Mouse (Mus musculus) ZHBTc4 (cell line): ENCODE measurements at regions not wholly inside any gene's neighbourhood (a gene's known extent, or its start where the extent isn't known, plus 50 kb on each side); places are given as distances from the start of the nearest gene placed in this dataset.

Experiments used
- DNase-seq: peaks from one replicate; pipeline ENCODE4 v3.0.0-alpha.2; 2011; ENCODE audit warnings: low read depth, low spot score

DNA sequence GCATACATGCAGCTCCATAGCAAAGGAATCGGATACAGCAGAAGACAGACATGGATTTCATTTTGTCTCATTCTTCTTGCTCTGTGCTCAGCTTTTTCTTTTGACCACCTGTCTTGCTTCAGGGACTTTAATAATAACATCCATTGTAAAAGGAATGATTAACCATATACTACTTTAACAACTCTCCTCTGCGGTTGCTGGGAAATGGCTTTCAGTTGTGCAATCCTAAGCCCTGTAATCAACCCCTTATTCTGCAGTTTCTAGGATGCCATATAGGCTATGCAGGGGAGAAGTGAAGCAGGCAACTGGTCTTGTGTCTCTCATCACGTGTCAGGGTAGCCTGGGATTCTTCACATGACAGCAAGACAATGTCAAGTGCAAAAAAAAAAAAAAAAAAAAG lies 135.8 kb upstream of the Igf1 start:
- DNase-seq = no peak

DNA sequence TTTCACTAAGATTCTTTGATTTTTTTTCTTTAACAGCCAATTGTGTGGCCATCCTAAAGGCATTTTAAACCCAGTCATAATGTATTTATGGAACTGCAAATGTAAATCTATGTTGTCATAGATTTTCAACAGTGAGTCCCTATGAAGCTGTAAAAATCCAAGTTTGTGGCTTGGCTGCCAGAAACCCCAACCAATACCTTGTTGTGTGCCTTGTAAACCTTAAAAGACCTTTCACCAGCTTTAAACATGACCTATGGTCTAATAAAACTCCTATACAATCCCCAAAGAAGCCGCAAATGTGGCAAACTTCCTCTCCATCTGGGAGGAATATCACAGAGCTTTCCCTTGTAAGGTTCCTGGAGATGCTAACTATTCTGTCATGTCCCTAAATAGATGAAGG lies 125.4 kb upstream of the Igf1 start:
- no peak for DNase-seq

DNA sequence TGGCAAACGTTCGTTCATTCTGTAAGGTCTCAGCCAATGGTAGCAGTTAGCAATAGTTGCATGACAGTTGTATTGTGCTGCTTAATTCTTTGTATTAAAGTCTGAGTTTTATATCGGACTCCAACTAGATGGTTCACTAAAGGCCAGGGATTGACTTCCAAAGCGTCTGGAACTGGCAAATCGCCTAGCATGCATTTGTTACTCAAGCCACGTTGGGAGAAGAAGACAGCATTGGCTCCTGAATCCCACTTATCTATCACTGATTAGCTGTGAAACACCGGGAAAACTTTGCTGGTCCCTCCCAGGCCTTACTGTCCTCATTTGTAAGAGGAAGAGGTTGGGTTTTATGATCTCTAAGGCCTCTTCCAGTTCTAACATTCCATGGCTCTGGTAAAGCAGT lies 124.8 kb upstream of the Igf1 start:
- DNase-seq = no peak

DNA sequence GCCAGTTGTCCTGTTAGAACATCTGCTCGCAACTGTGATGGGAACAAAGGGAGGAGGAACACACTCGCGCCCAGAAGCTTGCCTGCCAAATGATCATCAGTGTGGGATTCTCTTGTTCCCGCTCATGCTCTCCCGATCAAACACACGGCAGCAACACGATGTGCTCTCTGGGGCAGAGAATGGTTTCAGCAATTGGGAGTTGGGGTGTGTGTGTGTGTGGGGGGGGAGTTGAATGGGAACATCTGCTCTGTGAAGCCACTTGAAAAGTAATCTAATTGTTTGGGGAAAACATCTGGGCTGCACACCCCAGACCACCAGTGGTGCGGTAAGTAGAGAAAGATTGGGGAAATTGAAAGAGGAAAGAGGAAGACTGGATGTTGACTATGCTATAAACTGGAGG lies 117.7 kb upstream of the Igf1 start:
- DNase-seq = no peak

DNA sequence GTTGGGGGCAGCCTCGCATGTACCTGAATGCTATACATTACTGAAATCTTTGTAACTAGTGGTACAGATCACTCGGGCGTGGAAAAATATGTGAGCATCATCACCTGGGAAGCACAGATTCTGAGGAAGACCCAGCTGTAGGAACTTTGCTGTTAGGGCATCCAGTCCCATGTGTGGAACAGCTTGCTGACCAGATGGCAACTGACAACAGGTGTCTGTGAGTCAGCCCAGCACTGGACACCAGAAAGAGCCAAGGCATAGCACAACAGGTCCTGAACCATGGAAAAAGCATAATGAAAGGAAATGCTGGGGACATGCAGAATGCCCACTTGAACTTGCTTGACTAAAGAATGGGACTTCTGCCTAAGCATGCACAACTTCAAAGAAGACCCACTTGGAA lies 115.3 kb upstream of the Igf1 start:
- DNase-seq = no peak

DNA sequence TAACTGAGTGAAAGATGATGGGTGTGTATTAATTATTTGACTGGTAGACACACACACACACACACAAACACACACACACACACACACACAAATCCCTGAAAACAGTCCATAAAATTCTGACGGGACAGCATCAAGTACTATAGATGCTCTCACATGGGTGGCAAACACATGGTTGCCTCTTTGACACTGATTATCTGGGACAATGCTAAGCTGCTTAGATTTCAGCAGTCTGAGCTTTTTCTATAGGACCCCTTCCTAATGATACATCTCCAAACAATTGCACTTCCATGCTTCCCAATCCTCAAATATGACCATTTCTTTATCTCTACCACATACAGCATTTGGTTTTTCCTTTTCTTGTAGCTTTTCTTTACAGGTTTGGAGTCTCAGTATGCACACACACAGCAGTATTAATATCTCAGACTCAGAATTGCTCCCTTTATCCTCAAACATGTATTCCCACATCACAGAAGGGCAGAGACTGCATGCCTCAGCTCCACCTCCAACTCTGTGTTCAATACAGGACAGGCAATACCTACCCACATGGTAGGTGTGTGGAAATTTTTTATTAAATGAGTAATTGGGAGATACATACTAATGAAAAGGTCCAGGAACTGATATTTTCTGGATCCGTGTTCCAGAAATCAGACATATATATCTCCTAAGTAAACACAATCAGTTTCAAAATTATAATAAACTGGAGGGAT lies 110.1 kb upstream of the Igf1 start:
- no peak for DNase-seq

DNA sequence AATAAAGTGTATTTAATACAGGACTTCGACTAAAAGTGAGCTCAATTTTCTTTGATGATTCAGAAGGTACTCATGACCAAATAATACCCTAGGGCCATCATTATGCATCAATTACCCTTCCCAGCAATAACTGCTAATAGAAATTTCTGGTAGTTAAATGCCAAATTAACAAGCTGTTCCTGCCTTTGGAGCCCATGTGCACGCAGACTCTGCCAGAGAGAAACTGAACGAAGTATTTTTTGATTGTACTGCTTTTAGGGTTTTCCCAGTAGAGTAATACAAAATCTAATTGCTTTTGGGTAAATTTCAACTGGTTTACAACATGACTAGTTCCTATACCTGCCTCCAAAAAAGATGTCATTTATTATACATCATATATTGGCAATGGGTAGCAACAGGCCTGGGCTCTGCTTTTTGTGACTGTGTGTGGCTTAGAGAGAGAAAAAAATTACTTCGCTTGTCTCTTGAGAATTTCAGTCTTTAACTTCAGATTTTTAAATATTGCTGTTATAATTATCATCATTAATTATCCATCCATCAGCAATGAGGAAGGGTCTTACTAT lies 109.4 kb upstream of the Igf1 start:
- DNase-seq = no peak

DNA sequence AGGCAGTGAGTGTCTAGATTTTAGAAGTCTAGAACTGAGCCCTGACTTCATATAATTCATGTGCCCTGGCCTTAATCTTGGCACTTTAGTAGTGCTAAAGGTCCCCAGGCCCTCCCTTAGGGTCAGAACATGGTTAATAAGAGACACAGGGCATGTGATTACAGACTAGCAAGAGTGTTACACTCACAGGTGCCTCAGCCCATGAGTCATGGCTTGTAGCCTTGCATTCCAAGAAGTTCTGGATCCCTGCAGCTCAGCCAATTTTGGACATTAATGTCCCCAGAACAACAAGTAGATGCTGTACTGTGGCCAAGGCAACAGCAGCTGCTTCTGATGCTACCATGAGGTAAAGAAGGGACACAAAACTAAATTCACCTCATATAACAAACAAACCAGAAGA lies 107.7 kb upstream of the Igf1 start:
- DNase-seq = no peak

DNA sequence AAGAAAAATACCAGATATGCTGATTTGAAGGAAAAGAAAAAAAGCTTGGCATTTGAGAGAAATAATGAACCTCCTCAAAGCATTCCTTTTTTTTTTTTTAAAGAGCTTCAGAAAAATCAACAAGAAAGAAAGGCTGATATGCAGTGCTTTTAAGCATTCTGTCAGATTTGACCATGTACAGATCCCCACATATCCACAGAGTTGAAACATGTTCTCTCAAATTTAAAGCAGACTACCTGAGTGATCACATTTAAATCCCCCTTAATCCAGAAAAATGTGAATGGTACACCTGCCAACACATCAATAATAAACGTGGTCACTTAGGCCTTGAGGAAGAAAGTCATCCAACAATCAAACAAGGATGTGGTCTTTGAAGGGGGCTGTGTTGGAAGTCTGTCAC lies 107.1 kb upstream of the Igf1 start:
- no peak for DNase-seq

DNA sequence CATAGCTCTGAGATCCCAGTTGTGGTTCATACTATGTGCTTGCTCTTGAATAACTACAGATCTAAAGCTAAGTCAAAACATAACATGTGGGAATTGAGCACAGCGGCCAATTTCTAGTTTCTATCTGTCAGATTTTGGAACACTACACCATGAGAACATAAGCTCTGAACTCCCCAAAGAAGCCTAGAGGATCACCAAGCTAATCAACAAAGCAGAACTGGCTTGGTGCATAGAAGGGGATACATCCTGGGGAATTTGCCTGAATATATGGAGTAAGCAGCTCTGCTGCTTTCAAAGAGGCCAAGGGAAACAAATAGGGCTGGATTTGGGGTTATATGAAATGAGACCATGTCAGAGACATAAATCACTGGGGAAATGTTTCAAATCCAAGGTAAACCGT lies 105.9 kb upstream of the Igf1 start:
- DNase-seq = no peak

DNA sequence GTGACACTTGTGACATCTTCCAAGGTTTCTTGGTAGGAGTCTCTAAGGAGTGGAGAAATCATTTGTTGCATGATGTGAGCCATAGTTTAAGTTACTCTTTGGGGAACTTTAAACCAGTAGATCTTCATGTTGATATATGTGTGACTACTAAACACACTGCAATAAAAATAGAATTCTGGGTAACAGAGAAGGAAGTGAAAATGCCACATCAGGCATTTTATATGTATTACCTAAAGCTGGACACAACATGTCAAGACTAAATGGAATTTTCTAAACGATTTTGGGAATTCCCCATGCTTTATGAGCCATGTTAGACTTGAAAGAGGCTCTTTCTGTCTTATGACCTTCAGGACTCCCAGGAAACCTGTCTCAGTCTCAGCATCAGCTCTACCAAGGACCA lies 104.6 kb upstream of the Igf1 start:
- no peak for DNase-seq

DNA sequence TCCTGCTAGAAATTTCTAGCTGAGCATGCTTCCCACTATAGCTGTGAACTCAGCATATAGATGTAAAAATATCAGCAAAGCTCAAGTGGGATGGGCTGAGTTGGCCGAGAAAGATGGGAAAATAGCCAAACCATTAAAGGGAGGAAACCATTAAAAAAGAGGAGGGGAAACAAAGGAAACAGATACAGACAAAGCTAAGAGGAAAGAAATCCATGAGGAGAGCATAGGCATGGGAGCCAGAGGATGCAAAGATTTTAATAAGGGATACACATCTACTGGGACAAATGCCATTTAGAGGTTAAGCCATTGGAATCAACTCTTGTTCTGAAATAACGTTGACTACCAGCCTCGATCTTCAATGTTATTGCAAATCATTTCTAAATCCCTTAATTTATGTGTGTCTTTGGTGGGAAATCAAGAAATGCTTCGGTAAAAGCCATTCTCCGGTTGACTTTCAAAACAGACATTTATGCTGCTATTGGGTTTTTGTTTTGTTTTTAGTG lies 96.5 kb upstream of the Igf1 start:
- no peak for DNase-seq

DNA sequence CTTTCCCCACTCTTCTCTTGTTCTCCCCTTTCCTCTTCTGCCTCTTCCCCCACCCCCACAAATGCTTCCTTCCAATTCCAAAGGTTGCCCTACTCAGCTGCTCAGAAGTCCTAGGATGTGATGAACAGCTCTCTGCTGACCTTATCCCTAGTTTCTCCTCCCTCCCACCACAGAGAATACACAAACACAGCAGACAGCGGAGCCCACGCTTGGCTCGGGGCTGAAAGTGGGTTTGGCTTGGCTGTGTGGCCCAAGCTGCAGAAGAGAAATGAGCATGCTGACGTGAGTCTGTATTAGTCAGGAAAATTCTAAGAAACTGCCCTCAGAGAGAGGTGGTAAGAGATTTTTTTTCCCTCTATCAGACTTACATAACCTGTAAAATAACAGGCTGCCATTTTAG lies 70.5 kb upstream of the Igf1 start:
- DNase-seq = no peak

DNA sequence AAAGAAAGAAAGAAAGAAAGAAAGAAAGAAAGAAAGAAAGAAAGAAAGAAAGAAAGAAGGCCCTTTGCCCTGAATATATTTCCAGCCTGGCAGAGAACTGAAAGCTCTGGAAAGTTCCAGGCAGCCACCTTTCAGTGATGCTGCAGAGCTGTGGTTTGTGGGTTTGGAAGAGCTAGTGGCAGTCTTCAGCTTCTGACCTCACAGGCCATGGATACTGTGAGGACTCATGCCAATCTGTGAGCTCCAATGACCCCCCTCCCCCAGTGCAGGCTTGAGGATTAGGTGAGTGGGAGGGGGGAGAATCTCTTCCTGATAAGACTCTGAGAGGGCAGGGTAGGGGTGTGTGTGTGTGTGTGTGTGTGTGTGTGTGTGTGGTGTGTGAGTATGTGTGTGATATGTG lies 65.7 kb upstream of the Igf1 start:
- no peak for DNase-seq

DNA sequence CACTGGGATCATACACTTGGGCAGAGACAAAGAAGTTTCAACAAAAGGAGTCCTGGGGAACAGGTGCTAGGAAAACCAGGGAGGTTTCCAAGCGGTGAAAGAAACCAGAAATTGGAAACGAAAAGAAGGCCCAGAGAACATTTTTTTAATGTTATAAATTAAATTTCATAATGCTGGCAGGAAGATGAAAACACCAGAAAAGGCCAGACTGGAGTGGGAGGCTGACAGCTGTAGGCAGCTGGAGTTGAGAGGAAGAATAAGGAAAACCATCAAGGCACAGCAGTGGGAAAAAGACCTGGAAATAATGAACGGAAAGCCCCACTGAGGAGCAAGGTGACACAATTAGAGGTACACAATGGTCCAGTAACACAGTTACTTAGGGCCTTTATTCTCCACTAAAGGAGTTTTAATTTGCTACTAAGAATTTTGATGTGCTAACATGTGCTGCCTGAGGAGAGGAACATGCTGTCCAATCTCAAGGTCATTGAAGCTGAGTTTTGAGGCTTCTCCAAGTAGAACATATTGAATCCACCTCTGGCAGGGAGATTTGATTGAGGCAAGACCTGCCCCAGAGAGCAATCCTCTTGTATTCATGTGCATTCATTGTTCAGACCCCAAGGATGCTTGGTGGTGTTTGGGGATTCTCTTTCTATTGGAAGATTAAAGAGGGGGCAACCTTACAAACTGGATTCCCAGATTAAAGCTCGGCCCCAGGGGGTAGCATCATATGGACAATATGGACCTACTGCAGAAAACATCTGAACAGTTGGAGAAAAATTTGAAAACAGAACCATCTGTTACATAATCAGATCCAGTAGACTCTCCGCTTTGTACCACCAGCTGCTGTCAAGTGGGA lies 53.9 kb upstream of the Igf1 start:
- DNase-seq = no peak

DNA sequence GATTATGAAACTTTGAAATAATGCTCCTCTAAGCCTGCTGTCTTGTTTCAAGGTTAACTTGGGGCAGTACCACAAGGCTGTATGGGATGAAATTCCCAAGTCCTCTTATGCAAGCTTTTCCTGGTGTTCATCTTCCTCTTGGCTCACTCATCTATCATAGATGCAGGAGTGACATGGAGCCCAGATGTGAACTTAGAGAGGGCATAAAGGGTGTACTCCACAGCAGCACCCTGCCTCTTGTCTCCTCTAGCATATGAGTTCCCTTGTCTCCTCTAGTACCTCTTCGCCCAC lies 53.3 kb upstream of the Igf1 start:
- DNase-seq = no peak
